Mouse (Mus musculus): ENCODE results near the gene Rpl10. TPM values are rescaled to one million over a fixed set of nuclear protein-coding genes. Genes with fewer than 3 reads are reported as not detected.

The Rpl10 gene
- 846 and 923 TPM in 2 replicates for polyA plus RNA-seq (2015; fragmentation: Nextera tagmentation; extraction: Ambion mirVana)

GRCm38 (mm10) chrX:74270062-74270901, at the start of gene Rpl10:
Gene Rpl10, plus strand, starts transcription at chrX:74270812.
- Histone ChIP-seq H3K4me1 (peaks cover 3% of the 10 kb centered on the region; the same call in 1 of the 2 replicates), H3K27ac (peak within 1 kb of the TSS; percentile 96), H3K9me3 (no peaks in the 10 kb centered on the region), H3K27me3 (no peaks in the 10 kb centered on the region), H3K4me2 (peak within 1 kb of the TSS; percentile 55), H3K4me3 (peak within 1 kb of the TSS; percentile 51), H3K36me3 (0 out of 2 replicates have a peak, but pooled peaks cover 4% of the 10 kb centered on the region), H3K9ac (peak within 1 kb of the TSS; percentile 77)
- 13% methylated on average over 42 of the region's 42 CpGs for WGBS
- peak; percentile 94 for ATAC-seq (ENCODE audit: borderline replicate concordance, extremely low read depth, low FRiP score, low TSS enrichment)

- Histone ChIP-seq H3K9me3 (no peaks in the 10 kb centered on the region), H3K4me2 (no peak overlapping the region), H3K4me1 (no peaks in the 10 kb centered on the region), H3K4me3 (no peak overlapping the region), H3K36me3 (peaks cover 96% of the 10 kb centered on the region), H3K9ac (no peak overlapping the region), H3K27ac (no peak overlapping the region), H3K27me3 (no peaks in the 10 kb centered on the region)
- no peak for ATAC-seq (ENCODE audit: borderline replicate concordance, extremely low read depth, low FRiP score, low TSS enrichment)
- 78% methylated on average over 1 of the region's 1 CpGs for WGBS
Measured at GRCm38 (mm10) chrX:74230038-74230437, 40.6 kb upstream of the Rpl10 start.

GRCm38 (mm10) chrX:74233196-74233595, 37.4 kb upstream of the Rpl10 start:
- Histone ChIP-seq H3K4me3 (no peak overlapping the region), H3K4me2 (no peak overlapping the region), H3K27ac (no peak overlapping the region), H3K9ac (no peak overlapping the region), H3K27me3 (no peaks in the 10 kb centered on the region), H3K36me3 (peaks cover 92% of the 10 kb centered on the region), H3K9me3 (no peaks in the 10 kb centered on the region), H3K4me1 (no peaks in the 10 kb centered on the region)
- 89% methylated on average over 5 of the region's 5 CpGs for WGBS
- no peak for ATAC-seq (ENCODE audit: borderline replicate concordance, extremely low read depth, low FRiP score, low TSS enrichment)

- Histone ChIP-seq H3K4me3 (no peak overlapping the region), H3K9ac (no peak overlapping the region), H3K27ac (no peak overlapping the region), H3K4me2 (no peak overlapping the region), H3K9me3 (no peaks in the 10 kb centered on the region), H3K27me3 (no peaks in the 10 kb centered on the region), H3K4me1 (peaks cover 7% of the 10 kb centered on the region; the same call in 1 of the 2 replicates), H3K36me3 (peaks cover 71% of the 10 kb centered on the region)
- WGBS: 85% methylated on average over 4 of the region's 4 CpGs
- ATAC-seq (ENCODE audit: borderline replicate concordance, extremely low read depth, low FRiP score, low TSS enrichment): no peak
Measured at GRCm38 (mm10) chrX:74240332-74240731, 30.3 kb upstream of the Rpl10 start.

GRCm38 (mm10) chrX:74243396-74243795, 27.2 kb upstream of the Rpl10 start:
- 55% methylated on average over 2 of the region's 2 CpGs for WGBS
- Histone ChIP-seq H3K27ac (peak overlapping the region; percentile 94), H3K9ac (0 out of 2 replicates have a peak overlapping the region, but pooled peaks have one; percentile 34), H3K4me1 (peaks cover 7% of the 10 kb centered on the region; the same call in 1 of the 2 replicates), H3K36me3 (peaks cover 46% of the 10 kb centered on the region), H3K4me3 (peak overlapping the region; percentile 58), H3K9me3 (no peaks in the 10 kb centered on the region), H3K4me2 (peak overlapping the region; percentile 62), H3K27me3 (no peaks in the 10 kb centered on the region)
- ATAC-seq (ENCODE audit: borderline replicate concordance, extremely low read depth, low FRiP score, low TSS enrichment): no peak

- Histone ChIP-seq H3K4me1 (peaks cover 7% of the 10 kb centered on the region; the same call in 1 of the 2 replicates), H3K27ac (peak overlapping the region; percentile 94), H3K4me3 (peak overlapping the region; percentile 58), H3K4me2 (peak overlapping the region; percentile 62), H3K27me3 (no peaks in the 10 kb centered on the region), H3K9ac (peak overlapping the region; percentile 34), H3K36me3 (peaks cover 42% of the 10 kb centered on the region), H3K9me3 (no peaks in the 10 kb centered on the region)
- no peak for ATAC-seq (ENCODE audit: borderline replicate concordance, extremely low read depth, low FRiP score, low TSS enrichment)
- 30% methylated on average over 3 of the region's 3 CpGs for whole genome bisulfite sequencing
Measured at GRCm38 (mm10) chrX:74243807-74244206, 26.8 kb upstream of the Rpl10 start.

GRCm38 (mm10) chrX:74244614-74245083, 26.0 kb upstream of the Rpl10 start:
- H3K4me1 ChIP-seq: peaks cover 7% of the 10 kb centered on the region; the same call in 1 of the 2 replicates
- WGBS: 25% methylated on average over 3 of the region's 3 CpGs
- H3K36me3 ChIP-seq: peaks cover 34% of the 10 kb centered on the region
- peak overlapping the region; percentile 69 for H3K9ac ChIP-seq
- H3K4me3 ChIP-seq: peak overlapping the region; percentile 58
- no peaks in the 10 kb centered on the region for H3K9me3 ChIP-seq
- peak overlapping the region; percentile 62 for H3K4me2 ChIP-seq
- H3K27me3 ChIP-seq: no peaks in the 10 kb centered on the region
- peak; percentile 63 for ATAC-seq (ENCODE audit: borderline replicate concordance, extremely low read depth, low FRiP score, low TSS enrichment)
- H3K27ac ChIP-seq: peak overlapping the region; percentile 94

GRCm38 (mm10) chrX:74245107-74245506, 25.5 kb upstream of the Rpl10 start:
- Histone ChIP-seq H3K4me1 (peaks cover 10% of the 10 kb centered on the region; the same call in 1 of the 2 replicates), H3K36me3 (peaks cover 29% of the 10 kb centered on the region), H3K9ac (peak overlapping the region; percentile 69), H3K27ac (peak overlapping the region; percentile 94), H3K9me3 (no peaks in the 10 kb centered on the region), H3K4me3 (peak overlapping the region; percentile 58), H3K4me2 (peak overlapping the region; percentile 62), H3K27me3 (no peaks in the 10 kb centered on the region)
- ATAC-seq (ENCODE audit: borderline replicate concordance, extremely low read depth, low FRiP score, low TSS enrichment): no peak
- 7% methylated on average over 1 of the region's 1 CpGs for WGBS

- WGBS: 14% methylated on average over 21 of the region's 21 CpGs
- Histone ChIP-seq H3K4me1 (peaks cover 10% of the 10 kb centered on the region; the same call in 1 of the 2 replicates), H3K4me3 (peak overlapping the region; percentile 58), H3K27ac (peak overlapping the region; percentile 94), H3K4me2 (peak overlapping the region; percentile 62), H3K36me3 (peaks cover 24% of the 10 kb centered on the region), H3K9ac (peak overlapping the region; percentile 69), H3K9me3 (no peaks in the 10 kb centered on the region), H3K27me3 (no peaks in the 10 kb centered on the region)
- ATAC-seq (ENCODE audit: borderline replicate concordance, extremely low read depth, low FRiP score, low TSS enrichment): peak; percentile 40; the same call in 1 of the 2 replicates
Measured at GRCm38 (mm10) chrX:74245687-74246086, 24.9 kb upstream of the Rpl10 start.

- WGBS: 17% methylated on average over 38 of the region's 38 CpGs
- Histone ChIP-seq H3K4me1 (peaks cover 10% of the 10 kb centered on the region; the same call in 1 of the 2 replicates), H3K9me3 (no peaks in the 10 kb centered on the region), H3K4me2 (peak overlapping the region; percentile 62), H3K27ac (peak overlapping the region; percentile 94), H3K27me3 (no peaks in the 10 kb centered on the region), H3K9ac (peak overlapping the region; percentile 69), H3K4me3 (peak overlapping the region; percentile 58), H3K36me3 (peaks cover 18% of the 10 kb centered on the region)
- peak; percentile 83 for ATAC-seq (ENCODE audit: borderline replicate concordance, extremely low read depth, low FRiP score, low TSS enrichment)
Measured at GRCm38 (mm10) chrX:74246213-74246681, 24.4 kb upstream of the Rpl10 start.

- Histone ChIP-seq H3K4me1 (peaks cover 10% of the 10 kb centered on the region; the same call in 1 of the 2 replicates), H3K27me3 (no peaks in the 10 kb centered on the region), H3K4me2 (peak overlapping the region; percentile 62), H3K9ac (peak overlapping the region; percentile 31), H3K4me3 (peak overlapping the region; percentile 58), H3K9me3 (no peaks in the 10 kb centered on the region), H3K27ac (peak overlapping the region; percentile 94), H3K36me3 (peaks cover 13% of the 10 kb centered on the region)
- WGBS: 12% methylated on average over 14 of the region's 15 CpGs
- ATAC-seq (ENCODE audit: borderline replicate concordance, extremely low read depth, low FRiP score, low TSS enrichment): peak; percentile 47
Measured at GRCm38 (mm10) chrX:74246693-74247092, 23.9 kb upstream of the Rpl10 start.
